Mouse (Mus musculus): ENCODE measurements around the gene Sgca. TPM values are rescaled to one million over a fixed set of nuclear protein-coding genes. Genes with fewer than 3 reads are reported as not detected.
A peak's percentile ranks its signal among the peaks of the same experiment; 100 is the strongest.

The Sgca gene
- polyA plus RNA-seq, 1 experiment from 2014 or later = 1.9 TPM

GRCm38 (mm10) chr11:94990749-94991577 lies 14.8 kb upstream of the Sgca start, which contains the start of gene Ppp1r9b:
Ppp1r9b (plus strand) TSS chr11:94991035.
- peak within 1 kb of the TSS; percentile 98 for H3K4me3 ChIP-seq (ENCODE audit: low read depth, low read length)
- peak within 1 kb of the TSS; percentile 100 for H3K4me2 ChIP-seq (ENCODE audit: low read depth)
- peak within 1 kb of the TSS; percentile 96 for H3K9ac ChIP-seq (ENCODE audit: low read length)
- WGBS = under 1% methylated on average over 44 of the region's 69 CpGs
- no peaks in the 10 kb centered on the region for H3K36me3 ChIP-seq (ENCODE audit: control insufficient read depth, insufficient read depth, low read length)
- ATAC-seq (ENCODE audit: insufficient read depth, low FRiP score, low TSS enrichment) = peak; percentile 81
- no peaks in the 10 kb centered on the region for H3K9me3 ChIP-seq (ENCODE audit: control insufficient read depth, low read length)
- peak within 1 kb of the TSS; percentile 89 for H3K27ac ChIP-seq (ENCODE audit: low read depth, low read length)
- no peaks in the 10 kb centered on the region for H3K27me3 ChIP-seq (ENCODE audit: control insufficient read depth, insufficient read depth, low read length)
- peaks cover 47% of the 10 kb centered on the region for H3K4me1 ChIP-seq (ENCODE audit: control insufficient read depth, insufficient read depth, low read length)
- DNase-seq (ENCODE audit: low spot score) = peak; percentile 93

- ATAC-seq (ENCODE audit: insufficient read depth, low FRiP score, low TSS enrichment) = no peak
- peaks cover 42% of the 10 kb centered on the region for H3K4me1 ChIP-seq (ENCODE audit: control insufficient read depth, insufficient read depth, low read length)
- 49% methylated on average over 6 of the region's 6 CpGs for WGBS
- DNase-seq (ENCODE audit: low spot score) = no peak
- peak overlapping the region; percentile 96 for H3K9ac ChIP-seq (ENCODE audit: low read length)
- H3K4me2 ChIP-seq (ENCODE audit: low read depth) = peak overlapping the region; percentile 100
- peak overlapping the region; percentile 98 for H3K4me3 ChIP-seq (ENCODE audit: low read depth, low read length)
- peak overlapping the region; percentile 89 for H3K27ac ChIP-seq (ENCODE audit: low read depth, low read length)
- H3K27me3 ChIP-seq (ENCODE audit: control insufficient read depth, insufficient read depth, low read length) = no peaks in the 10 kb centered on the region
- H3K9me3 ChIP-seq (ENCODE audit: control insufficient read depth, low read length) = no peaks in the 10 kb centered on the region
- no peaks in the 10 kb centered on the region for H3K36me3 ChIP-seq (ENCODE audit: control insufficient read depth, insufficient read depth, low read length)
Observed at GRCm38 (mm10) chr11:94990102-94990748, 14.1 kb upstream of the Sgca start.

- peak overlapping the region; percentile 76 for H3K9ac ChIP-seq (ENCODE audit: low read length)
- peak overlapping the region; percentile 46 for H3K4me3 ChIP-seq (ENCODE audit: low read depth, low read length)
- WGBS = 2% methylated on average over 12 of the region's 12 CpGs
- H3K4me2 ChIP-seq (ENCODE audit: low read depth) = peak overlapping the region; percentile 100
- no peaks in the 10 kb centered on the region for H3K36me3 ChIP-seq (ENCODE audit: control insufficient read depth, insufficient read depth, low read length)
- DNase-seq (ENCODE audit: low spot score) (peak; percentile 86), ATAC-seq (ENCODE audit: insufficient read depth, low FRiP score, low TSS enrichment) (peak; percentile 51)
- no peaks in the 10 kb centered on the region for H3K9me3 ChIP-seq (ENCODE audit: control insufficient read depth, low read length)
- H3K27me3 ChIP-seq (ENCODE audit: control insufficient read depth, insufficient read depth, low read length) = no peaks in the 10 kb centered on the region
- H3K4me1 ChIP-seq (ENCODE audit: control insufficient read depth, insufficient read depth, low read length) = peaks cover 35% of the 10 kb centered on the region
- peak overlapping the region; percentile 80 for H3K27ac ChIP-seq (ENCODE audit: low read depth, low read length)
Observed at GRCm38 (mm10) chr11:94989562-94990017, 13.5 kb upstream of the Sgca start.

GRCm38 (mm10) chr11:94988780-94989561 lies 12.8 kb upstream of the Sgca start:
- peak overlapping the region; percentile 46 for H3K4me3 ChIP-seq (ENCODE audit: low read depth, low read length)
- H3K4me1 ChIP-seq (ENCODE audit: control insufficient read depth, insufficient read depth, low read length) = peaks cover 29% of the 10 kb centered on the region
- H3K9me3 ChIP-seq (ENCODE audit: control insufficient read depth, low read length) = no peaks in the 10 kb centered on the region
- no peaks in the 10 kb centered on the region for H3K36me3 ChIP-seq (ENCODE audit: control insufficient read depth, insufficient read depth, low read length)
- H3K9ac ChIP-seq (ENCODE audit: low read length) = peak overlapping the region; percentile 76
- peak overlapping the region; percentile 100 for H3K4me2 ChIP-seq (ENCODE audit: low read depth)
- WGBS = 22% methylated on average over 10 of the region's 10 CpGs
- ATAC-seq (ENCODE audit: insufficient read depth, low FRiP score, low TSS enrichment) (no peak), DNase-seq (ENCODE audit: low spot score) (no peak)
- no peaks in the 10 kb centered on the region for H3K27me3 ChIP-seq (ENCODE audit: control insufficient read depth, insufficient read depth, low read length)
- H3K27ac ChIP-seq (ENCODE audit: low read depth, low read length) = peak overlapping the region; percentile 80

GRCm38 (mm10) chr11:94987851-94988250 lies 11.7 kb upstream of the Sgca start:
- H3K9me3 ChIP-seq (ENCODE audit: control insufficient read depth, low read length) = no peaks in the 10 kb centered on the region
- H3K9ac ChIP-seq (ENCODE audit: low read length) = no peak overlapping the region
- ATAC-seq (ENCODE audit: insufficient read depth, low FRiP score, low TSS enrichment) = no peak
- H3K27me3 ChIP-seq (ENCODE audit: control insufficient read depth, insufficient read depth, low read length) = no peaks in the 10 kb centered on the region
- no peak overlapping the region for H3K27ac ChIP-seq (ENCODE audit: low read depth, low read length)
- 83% methylated on average over 8 of the region's 8 CpGs for WGBS
- no peaks in the 10 kb centered on the region for H3K36me3 ChIP-seq (ENCODE audit: control insufficient read depth, insufficient read depth, low read length)
- H3K4me3 ChIP-seq (ENCODE audit: low read depth, low read length) = no peak overlapping the region
- no peak for DNase-seq (ENCODE audit: low spot score)
- H3K4me2 ChIP-seq (ENCODE audit: low read depth) = no peak overlapping the region
- H3K4me1 ChIP-seq (ENCODE audit: control insufficient read depth, insufficient read depth, low read length) = peaks cover 18% of the 10 kb centered on the region

- H3K4me1 ChIP-seq (ENCODE audit: control insufficient read depth, insufficient read depth, low read length) = peaks cover 14% of the 10 kb centered on the region
- ATAC-seq (ENCODE audit: insufficient read depth, low FRiP score, low TSS enrichment) = no peak
- WGBS = 60% methylated on average over 6 of the region's 6 CpGs
- no peak overlapping the region for H3K4me2 ChIP-seq (ENCODE audit: low read depth)
- H3K4me3 ChIP-seq (ENCODE audit: low read depth, low read length) = no peak overlapping the region
- H3K27me3 ChIP-seq (ENCODE audit: control insufficient read depth, insufficient read depth, low read length) = no peaks in the 10 kb centered on the region
- DNase-seq (ENCODE audit: low spot score) = no peak
- H3K27ac ChIP-seq (ENCODE audit: low read depth, low read length) = no peak overlapping the region
- H3K36me3 ChIP-seq (ENCODE audit: control insufficient read depth, insufficient read depth, low read length) = no peaks in the 10 kb centered on the region
- no peak overlapping the region for H3K9ac ChIP-seq (ENCODE audit: low read length)
- no peaks in the 10 kb centered on the region for H3K9me3 ChIP-seq (ENCODE audit: control insufficient read depth, low read length)
Observed at GRCm38 (mm10) chr11:94987341-94987740, 11.2 kb upstream of the Sgca start.

GRCm38 (mm10) chr11:94986435-94986834 lies 10.3 kb upstream of the Sgca start:
- H3K4me1 ChIP-seq (ENCODE audit: control insufficient read depth, insufficient read depth, low read length) = peaks cover 14% of the 10 kb centered on the region
- H3K27ac ChIP-seq (ENCODE audit: low read depth, low read length) = no peak overlapping the region
- H3K4me3 ChIP-seq (ENCODE audit: low read depth, low read length) = no peak overlapping the region
- WGBS = 83% methylated on average over 2 of the region's 2 CpGs
- no peak for ATAC-seq (ENCODE audit: insufficient read depth, low FRiP score, low TSS enrichment)
- H3K9ac ChIP-seq (ENCODE audit: low read length) = no peak overlapping the region
- no peak overlapping the region for H3K4me2 ChIP-seq (ENCODE audit: low read depth)
- DNase-seq (ENCODE audit: low spot score) = no peak
- H3K36me3 ChIP-seq (ENCODE audit: control insufficient read depth, insufficient read depth, low read length) = no peaks in the 10 kb centered on the region
- H3K9me3 ChIP-seq (ENCODE audit: control insufficient read depth, low read length) = no peaks in the 10 kb centered on the region
- H3K27me3 ChIP-seq (ENCODE audit: control insufficient read depth, insufficient read depth, low read length) = no peaks in the 10 kb centered on the region

GRCm38 (mm10) chr11:94985822-94986221 lies 9.7 kb upstream of the Sgca start:
- H3K27ac ChIP-seq (ENCODE audit: low read depth, low read length) = no peak overlapping the region
- no peaks in the 10 kb centered on the region for H3K27me3 ChIP-seq (ENCODE audit: control insufficient read depth, insufficient read depth, low read length)
- H3K4me3 ChIP-seq (ENCODE audit: low read depth, low read length) = no peak overlapping the region
- DNase-seq (ENCODE audit: low spot score) (no peak), ATAC-seq (ENCODE audit: insufficient read depth, low FRiP score, low TSS enrichment) (no peak)
- peaks cover 14% of the 10 kb centered on the region for H3K4me1 ChIP-seq (ENCODE audit: control insufficient read depth, insufficient read depth, low read length)
- WGBS = 82% methylated on average over 5 of the region's 5 CpGs
- no peaks in the 10 kb centered on the region for H3K9me3 ChIP-seq (ENCODE audit: control insufficient read depth, low read length)
- H3K9ac ChIP-seq (ENCODE audit: low read length) = no peak overlapping the region
- no peak overlapping the region for H3K4me2 ChIP-seq (ENCODE audit: low read depth)
- no peaks in the 10 kb centered on the region for H3K36me3 ChIP-seq (ENCODE audit: control insufficient read depth, insufficient read depth, low read length)

All from neural tube, embryonic 11.5 days (tissue).